Mouse (Mus musculus): ENCODE data around the gene Ripor2. TPM values are rescaled to one million over a fixed set of nuclear protein-coding genes. Genes with fewer than 3 reads are reported as not detected.

Ripor2 gene
- polyA plus RNA-seq, 1 experiment from 2014 or later: 9.2 TPM

GRCm38 (mm10) chr13:24576338-24577119 is 5.5 kb upstream of the Ripor2 start:
- Histone ChIP-seq H3K27ac (ENCODE audit: low read depth, low read length) (no peak overlapping the region), H3K27me3 (ENCODE audit: control insufficient read depth, insufficient read depth, low read length) (no peaks in the 10 kb centered on the region), H3K4me3 (ENCODE audit: low read depth, low read length) (no peak overlapping the region), H3K4me2 (no peak overlapping the region), H3K36me3 (ENCODE audit: control insufficient read depth, insufficient read depth, low read length) (no peaks in the 10 kb centered on the region), H3K9ac (ENCODE audit: low read length) (no peak overlapping the region), H3K4me1 (ENCODE audit: control insufficient read depth, insufficient read depth, low read length) (peaks cover 7% of the 10 kb centered on the region; the same call in 1 of the 2 replicates), H3K9me3 (ENCODE audit: control insufficient read depth, low read length) (no peaks in the 10 kb centered on the region)
- WGBS: 68% methylated on average over 11 of the region's 11 CpGs
- DNase-seq (ENCODE audit: low spot score, missing footprints) (peak; percentile 89), ATAC-seq (ENCODE audit: low FRiP score) (peak; percentile 93)

- Histone ChIP-seq H3K27me3 (ENCODE audit: control insufficient read depth, insufficient read depth, low read length) (no peaks in the 10 kb centered on the region), H3K9ac (ENCODE audit: low read length) (no peak overlapping the region), H3K27ac (ENCODE audit: low read depth, low read length) (no peak overlapping the region), H3K4me3 (ENCODE audit: low read depth, low read length) (no peak overlapping the region), H3K36me3 (ENCODE audit: control insufficient read depth, insufficient read depth, low read length) (no peaks in the 10 kb centered on the region), H3K4me2 (no peak overlapping the region), H3K4me1 (ENCODE audit: control insufficient read depth, insufficient read depth, low read length) (peaks cover 7% of the 10 kb centered on the region; the same call in 1 of the 2 replicates), H3K9me3 (ENCODE audit: control insufficient read depth, low read length) (no peaks in the 10 kb centered on the region)
- ATAC-seq (ENCODE audit: low FRiP score): no peak
- no peak for DNase-seq (ENCODE audit: low spot score, missing footprints)
Measured at GRCm38 (mm10) chr13:24578317-24578716, 3.7 kb upstream of the Ripor2 start.

GRCm38 (mm10) chr13:24580759-24581158 is 1.2 kb upstream of the Ripor2 start:
- WGBS: 94% methylated on average over 8 of the region's 8 CpGs

GRCm38 (mm10) chr13:24584403-24584802 is 2.4 kb downstream of the Ripor2 start:
- Histone ChIP-seq H3K36me3 (ENCODE audit: control insufficient read depth, insufficient read depth, low read length) (no peaks in the 10 kb centered on the region), H3K4me3 (ENCODE audit: low read depth, low read length) (no peak overlapping the region), H3K27me3 (ENCODE audit: control insufficient read depth, insufficient read depth, low read length) (no peaks in the 10 kb centered on the region), H3K9ac (ENCODE audit: low read length) (no peak overlapping the region), H3K9me3 (ENCODE audit: control insufficient read depth, low read length) (no peaks in the 10 kb centered on the region), H3K4me1 (ENCODE audit: control insufficient read depth, insufficient read depth, low read length) (no peaks in the 10 kb centered on the region), H3K27ac (ENCODE audit: low read depth, low read length) (no peak overlapping the region), H3K4me2 (no peak overlapping the region)
- no peak for DNase-seq (ENCODE audit: low spot score, missing footprints)
- no peak for ATAC-seq (ENCODE audit: low FRiP score)
- 89% methylated on average over 5 of the region's 5 CpGs for WGBS

More at GRCm38 (mm10) chr13:24580759-24581158, 1.2 kb upstream of the Ripor2 start:
- Histone ChIP-seq H3K4me3 (ENCODE audit: low read depth, low read length) (no peak overlapping the region), H3K27ac (ENCODE audit: low read depth, low read length) (no peak overlapping the region), H3K9ac (ENCODE audit: low read length) (no peak overlapping the region), H3K4me2 (no peak overlapping the region), H3K27me3 (ENCODE audit: control insufficient read depth, insufficient read depth, low read length) (no peaks in the 10 kb centered on the region), H3K9me3 (ENCODE audit: control insufficient read depth, low read length) (no peaks in the 10 kb centered on the region), H3K4me1 (ENCODE audit: control insufficient read depth, insufficient read depth, low read length) (peaks cover 7% of the 10 kb centered on the region; the same call in 1 of the 2 replicates), H3K36me3 (ENCODE audit: control insufficient read depth, insufficient read depth, low read length) (no peaks in the 10 kb centered on the region)
- ATAC-seq (ENCODE audit: low FRiP score) (no peak), DNase-seq (ENCODE audit: low spot score, missing footprints) (peak; percentile 12)

GRCm38 (mm10) chr13:24584841-24585240 is 2.9 kb downstream of the Ripor2 start:
- DNase-seq (ENCODE audit: low spot score, missing footprints): no peak
- WGBS: 90% methylated on average over 6 of the region's 6 CpGs
- ATAC-seq (ENCODE audit: low FRiP score): no peak
- no peaks in the 10 kb centered on the region for H3K4me1 ChIP-seq (ENCODE audit: control insufficient read depth, insufficient read depth, low read length)
- H3K27ac ChIP-seq (ENCODE audit: low read depth, low read length): no peak overlapping the region
- no peaks in the 10 kb centered on the region for H3K27me3 ChIP-seq (ENCODE audit: control insufficient read depth, insufficient read depth, low read length)
- no peak overlapping the region for H3K4me3 ChIP-seq (ENCODE audit: low read depth, low read length)
- no peak overlapping the region for H3K4me2 ChIP-seq
- no peak overlapping the region for H3K9ac ChIP-seq (ENCODE audit: low read length)
- no peaks in the 10 kb centered on the region for H3K9me3 ChIP-seq (ENCODE audit: control insufficient read depth, low read length)
- no peaks in the 10 kb centered on the region for H3K36me3 ChIP-seq (ENCODE audit: control insufficient read depth, insufficient read depth, low read length)

GRCm38 (mm10) chr13:24585369-24585768 is 3.4 kb downstream of the Ripor2 start:
- Histone ChIP-seq H3K4me2 (no peak overlapping the region), H3K4me1 (ENCODE audit: control insufficient read depth, insufficient read depth, low read length) (no peaks in the 10 kb centered on the region), H3K9me3 (ENCODE audit: control insufficient read depth, low read length) (no peaks in the 10 kb centered on the region), H3K9ac (ENCODE audit: low read length) (no peak overlapping the region), H3K27me3 (ENCODE audit: control insufficient read depth, insufficient read depth, low read length) (no peaks in the 10 kb centered on the region), H3K27ac (ENCODE audit: low read depth, low read length) (no peak overlapping the region), H3K36me3 (ENCODE audit: control insufficient read depth, insufficient read depth, low read length) (no peaks in the 10 kb centered on the region), H3K4me3 (ENCODE audit: low read depth, low read length) (no peak overlapping the region)
- WGBS: 68% methylated on average over 9 of the region's 9 CpGs
- ATAC-seq (ENCODE audit: low FRiP score) (no peak), DNase-seq (ENCODE audit: low spot score, missing footprints) (peak; percentile 69)

GRCm38 (mm10) chr13:24587192-24587895 is 5.4 kb downstream of the Ripor2 start:
- Histone ChIP-seq H3K4me1 (ENCODE audit: control insufficient read depth, insufficient read depth, low read length) (no peaks in the 10 kb centered on the region), H3K27ac (ENCODE audit: low read depth, low read length) (no peak overlapping the region), H3K9ac (ENCODE audit: low read length) (no peak overlapping the region), H3K4me2 (no peak overlapping the region), H3K27me3 (ENCODE audit: control insufficient read depth, insufficient read depth, low read length) (no peaks in the 10 kb centered on the region), H3K36me3 (ENCODE audit: control insufficient read depth, insufficient read depth, low read length) (no peaks in the 10 kb centered on the region), H3K4me3 (ENCODE audit: low read depth, low read length) (no peak overlapping the region), H3K9me3 (ENCODE audit: control insufficient read depth, low read length) (no peaks in the 10 kb centered on the region)
- ATAC-seq (ENCODE audit: low FRiP score): no peak
- 94% methylated on average over 12 of the region's 12 CpGs for WGBS
- no peak for DNase-seq (ENCODE audit: low spot score, missing footprints)

- WGBS: 89% methylated on average over 3 of the region's 3 CpGs
- no peaks in the 10 kb centered on the region for H3K4me1 ChIP-seq (ENCODE audit: control insufficient read depth, insufficient read depth, low read length)
- no peak for DNase-seq (ENCODE audit: low spot score, missing footprints)
- H3K9me3 ChIP-seq (ENCODE audit: control insufficient read depth, low read length): no peaks in the 10 kb centered on the region
- no peak overlapping the region for H3K4me3 ChIP-seq (ENCODE audit: low read depth, low read length)
- no peak overlapping the region for H3K4me2 ChIP-seq
- H3K27me3 ChIP-seq (ENCODE audit: control insufficient read depth, insufficient read depth, low read length): no peaks in the 10 kb centered on the region
- H3K36me3 ChIP-seq (ENCODE audit: control insufficient read depth, insufficient read depth, low read length): no peaks in the 10 kb centered on the region
- ATAC-seq (ENCODE audit: low FRiP score): no peak
- no peak overlapping the region for H3K9ac ChIP-seq (ENCODE audit: low read length)
- no peak overlapping the region for H3K27ac ChIP-seq (ENCODE audit: low read depth, low read length)
Measured at GRCm38 (mm10) chr13:24588603-24589002, 6.6 kb downstream of the Ripor2 start.

GRCm38 (mm10) chr13:24591737-24592136 is 9.7 kb downstream of the Ripor2 start:
- H3K27me3 ChIP-seq (ENCODE audit: control insufficient read depth, insufficient read depth, low read length): no peaks in the 10 kb centered on the region
- no peak overlapping the region for H3K9ac ChIP-seq (ENCODE audit: low read length)
- H3K4me3 ChIP-seq (ENCODE audit: low read depth, low read length): no peak overlapping the region
- DNase-seq (ENCODE audit: low spot score, missing footprints): peak; percentile 8
- no peaks in the 10 kb centered on the region for H3K4me1 ChIP-seq (ENCODE audit: control insufficient read depth, insufficient read depth, low read length)
- no peaks in the 10 kb centered on the region for H3K9me3 ChIP-seq (ENCODE audit: control insufficient read depth, low read length)
- no peak overlapping the region for H3K27ac ChIP-seq (ENCODE audit: low read depth, low read length)
- H3K4me2 ChIP-seq: no peak overlapping the region
- no peak for ATAC-seq (ENCODE audit: low FRiP score)
- no peaks in the 10 kb centered on the region for H3K36me3 ChIP-seq (ENCODE audit: control insufficient read depth, insufficient read depth, low read length)
- 90% methylated on average over 6 of the region's 6 CpGs for WGBS
